Mouse (Mus musculus): ENCODE results near the gene Siva1. TPM values are rescaled to one million over a fixed set of nuclear protein-coding genes. Genes with fewer than 3 reads are reported as not detected.

The Siva1 gene
- polyA plus RNA-seq, 1 experiment from 2014 or later: 154 TPM

GRCm38 (mm10) chr12:112606998-112607397 is 37.5 kb upstream of the Siva1 start:
- no peak for ATAC-seq
- Histone ChIP-seq H3K27ac (no peak overlapping the region), H3K9ac (no peak overlapping the region), H3K4me2 (no peak overlapping the region), H3K4me3 (no peak overlapping the region), H3K4me1 (peaks cover 10% of the 10 kb centered on the region; the same call in 1 of the 2 replicates), H3K9me3 (replicated peaks) (no peaks in the 10 kb centered on the region), H3K27me3 (no peaks in the 10 kb centered on the region), H3K36me3 (ENCODE audit: poor library complexity, severe bottlenecking) (no peaks in the 10 kb centered on the region)
- WGBS: 83% methylated on average over 6 of the region's 6 CpGs

GRCm38 (mm10) chr12:112609031-112609430 is 35.4 kb upstream of the Siva1 start:
- H3K4me3 ChIP-seq: no peak overlapping the region
- no peak overlapping the region for H3K9ac ChIP-seq
- 91% methylated on average over 10 of the region's 10 CpGs for WGBS
- H3K4me2 ChIP-seq: no peak overlapping the region
- H3K36me3 ChIP-seq (ENCODE audit: poor library complexity, severe bottlenecking): no peaks in the 10 kb centered on the region
- no peaks in the 10 kb centered on the region for H3K27me3 ChIP-seq
- peaks cover 10% of the 10 kb centered on the region; the same call in 1 of the 2 replicates for H3K4me1 ChIP-seq
- H3K9me3 ChIP-seq (replicated peaks): no peaks in the 10 kb centered on the region
- ATAC-seq: no peak
- H3K27ac ChIP-seq: no peak overlapping the region

GRCm38 (mm10) chr12:112616668-112617067 is 27.8 kb upstream of the Siva1 start:
- H3K9ac ChIP-seq: no peak overlapping the region
- peaks cover 33% of the 10 kb centered on the region for H3K27me3 ChIP-seq
- peaks cover 21% of the 10 kb centered on the region for H3K4me1 ChIP-seq
- ATAC-seq: no peak
- H3K9me3 ChIP-seq (replicated peaks): no peaks in the 10 kb centered on the region
- WGBS: 70% methylated on average over 9 of the region's 9 CpGs
- H3K4me3 ChIP-seq: no peak overlapping the region
- no peaks in the 10 kb centered on the region for H3K36me3 ChIP-seq (ENCODE audit: poor library complexity, severe bottlenecking)
- H3K4me2 ChIP-seq: no peak overlapping the region
- H3K27ac ChIP-seq: no peak overlapping the region

GRCm38 (mm10) chr12:112617184-112617583 is 27.3 kb upstream of the Siva1 start:
- H3K9ac ChIP-seq: no peak overlapping the region
- no peaks in the 10 kb centered on the region for H3K36me3 ChIP-seq (ENCODE audit: poor library complexity, severe bottlenecking)
- H3K4me2 ChIP-seq: no peak overlapping the region
- no peak overlapping the region for H3K27ac ChIP-seq
- 83% methylated on average over 11 of the region's 11 CpGs for WGBS
- peaks cover 39% of the 10 kb centered on the region for H3K27me3 ChIP-seq
- no peaks in the 10 kb centered on the region for H3K9me3 ChIP-seq (replicated peaks)
- peaks cover 21% of the 10 kb centered on the region for H3K4me1 ChIP-seq
- ATAC-seq: no peak
- H3K4me3 ChIP-seq: no peak overlapping the region

- ATAC-seq: peak; percentile 54
- H3K9me3 ChIP-seq (replicated peaks): no peaks in the 10 kb centered on the region
- WGBS: 11% methylated on average over 8 of the region's 8 CpGs
- H3K4me3 ChIP-seq: no peak overlapping the region
- peaks cover 42% of the 10 kb centered on the region for H3K27me3 ChIP-seq
- no peak overlapping the region for H3K9ac ChIP-seq
- H3K4me1 ChIP-seq: peaks cover 21% of the 10 kb centered on the region
- no peak overlapping the region for H3K27ac ChIP-seq
- no peaks in the 10 kb centered on the region for H3K36me3 ChIP-seq (ENCODE audit: poor library complexity, severe bottlenecking)
- no peak overlapping the region for H3K4me2 ChIP-seq
Measured at GRCm38 (mm10) chr12:112617898-112618380, 26.5 kb upstream of the Siva1 start.

GRCm38 (mm10) chr12:112618981-112619685 is 25.3 kb upstream of the Siva1 start:
- no peaks in the 10 kb centered on the region for H3K36me3 ChIP-seq (ENCODE audit: poor library complexity, severe bottlenecking)
- H3K4me1 ChIP-seq: peaks cover 21% of the 10 kb centered on the region
- H3K4me3 ChIP-seq: peak overlapping the region; percentile 49
- 35% methylated on average over 13 of the region's 13 CpGs for WGBS
- H3K9me3 ChIP-seq (replicated peaks): no peaks in the 10 kb centered on the region
- no peak overlapping the region for H3K27ac ChIP-seq
- peak overlapping the region; percentile 95 for H3K4me2 ChIP-seq
- H3K27me3 ChIP-seq: peaks cover 42% of the 10 kb centered on the region
- H3K9ac ChIP-seq: peak overlapping the region; percentile 74
- ATAC-seq: no peak

- no peak within 1 kb of the TSS for H3K27ac ChIP-seq
- peak within 1 kb of the TSS; percentile 74 for H3K9ac ChIP-seq
- peak; percentile 62 for ATAC-seq
- under 1% methylated on average over 36 of the region's 56 CpGs for WGBS
- peak within 1 kb of the TSS; percentile 95 for H3K4me2 ChIP-seq
- H3K9me3 ChIP-seq (replicated peaks): no peaks in the 10 kb centered on the region
- no peaks in the 10 kb centered on the region for H3K36me3 ChIP-seq (ENCODE audit: poor library complexity, severe bottlenecking)
- H3K4me1 ChIP-seq: peaks cover 21% of the 10 kb centered on the region
- peaks cover 42% of the 10 kb centered on the region for H3K27me3 ChIP-seq
- H3K4me3 ChIP-seq: peak within 1 kb of the TSS; percentile 49
Measured at GRCm38 (mm10) chr12:112619686-112620353, 24.7 kb upstream of the Siva1 start, which contains the start of gene Adssl1. Gene Adssl1 (plus strand): TSS chr12:112620045.

- peak; percentile 14; the same call in 1 of the 2 replicates for ATAC-seq
- Histone ChIP-seq H3K4me3 (peak overlapping the region; percentile 49), H3K4me2 (peak overlapping the region; percentile 95), H3K9ac (peak overlapping the region; percentile 74), H3K4me1 (peaks cover 21% of the 10 kb centered on the region), H3K36me3 (ENCODE audit: poor library complexity, severe bottlenecking) (no peaks in the 10 kb centered on the region), H3K27ac (no peak overlapping the region), H3K9me3 (replicated peaks) (no peaks in the 10 kb centered on the region), H3K27me3 (peaks cover 42% of the 10 kb centered on the region)
- WGBS: 14% methylated on average over 16 of the region's 16 CpGs
Measured at GRCm38 (mm10) chr12:112620354-112621061, 24.0 kb upstream of the Siva1 start.

GRCm38 (mm10) chr12:112621900-112622299 is 22.6 kb upstream of the Siva1 start:
- Histone ChIP-seq H3K27ac (no peak overlapping the region), H3K4me2 (no peak overlapping the region), H3K9me3 (replicated peaks) (no peaks in the 10 kb centered on the region), H3K9ac (no peak overlapping the region), H3K27me3 (peaks cover 42% of the 10 kb centered on the region), H3K36me3 (ENCODE audit: poor library complexity, severe bottlenecking) (no peaks in the 10 kb centered on the region), H3K4me3 (no peak overlapping the region), H3K4me1 (peaks cover 21% of the 10 kb centered on the region)
- WGBS: 78% methylated on average over 3 of the region's 3 CpGs
- no peak for ATAC-seq

GRCm38 (mm10) chr12:112623742-112624141 is 20.7 kb upstream of the Siva1 start:
- H3K4me2 ChIP-seq: no peak overlapping the region
- no peaks in the 10 kb centered on the region for H3K9me3 ChIP-seq (replicated peaks)
- no peak overlapping the region for H3K27ac ChIP-seq
- H3K9ac ChIP-seq: no peak overlapping the region
- no peaks in the 10 kb centered on the region for H3K36me3 ChIP-seq (ENCODE audit: poor library complexity, severe bottlenecking)
- H3K4me3 ChIP-seq: no peak overlapping the region
- H3K27me3 ChIP-seq: peaks cover 37% of the 10 kb centered on the region
- peaks cover 16% of the 10 kb centered on the region for H3K4me1 ChIP-seq
- 29% methylated on average over 2 of the region's 2 CpGs for WGBS
- peak; percentile 38; the same call in 1 of the 2 replicates for ATAC-seq

- Histone ChIP-seq H3K27me3 (peaks cover 18% of the 10 kb centered on the region), H3K27ac (no peak overlapping the region), H3K36me3 (ENCODE audit: poor library complexity, severe bottlenecking) (no peaks in the 10 kb centered on the region), H3K9me3 (replicated peaks) (no peaks in the 10 kb centered on the region), H3K9ac (no peak overlapping the region), H3K4me1 (peaks cover 8% of the 10 kb centered on the region), H3K4me2 (no peak overlapping the region), H3K4me3 (no peak overlapping the region)
- ATAC-seq: no peak
- 88% methylated on average over 4 of the region's 4 CpGs for WGBS
Measured at GRCm38 (mm10) chr12:112625700-112626099, 18.8 kb upstream of the Siva1 start.

GRCm38 (mm10) chr12:112626455-112626854 is 18.0 kb upstream of the Siva1 start:
- Histone ChIP-seq H3K9me3 (replicated peaks) (no peaks in the 10 kb centered on the region), H3K9ac (no peak overlapping the region), H3K4me2 (no peak overlapping the region), H3K4me1 (peaks cover 8% of the 10 kb centered on the region), H3K36me3 (ENCODE audit: poor library complexity, severe bottlenecking) (no peaks in the 10 kb centered on the region), H3K4me3 (no peak overlapping the region), H3K27ac (no peak overlapping the region), H3K27me3 (peaks cover 11% of the 10 kb centered on the region)
- ATAC-seq: no peak
- 86% methylated on average over 6 of the region's 6 CpGs for WGBS
